Mouse (Mus musculus) brain, embryonic 14.5 days (tissue): ENCODE data around the gene Stac.

Experiments
- CTCF ChIP-seq: fragments of 200-500 bp; IDR thresholded peaks from 2 replicates; pipeline ENCODE4 v1.5.1; 2012; ENCODE audit warnings: inconsistent platforms, mild to moderate bottlenecking, moderate library complexity, borderline replicate concordance; ENCODE audit not compliant: insufficient read depth, insufficient read length; ENCODE audit errors: extremely low read depth
- POLR2A ChIP-seq: fragments of 200-500 bp; IDR thresholded peaks from 2 replicates; pipeline ENCODE4 v1.6.1; 2012; ENCODE audit warnings: mild to moderate bottlenecking, inconsistent platforms, borderline replicate concordance; ENCODE audit not compliant: poor library complexity, insufficient read depth, insufficient read length, severe bottlenecking; ENCODE audit errors: extremely low read depth

- TF ChIP-seq CTCF (no peak), POLR2A (no peak)
Observed at GRCm38 (mm10) chr9:111522226-111522625, 167.9 kb downstream of the Stac start.
